ENCODE assay signal across 14 mouse cellular contexts in the genomic region with DNA sequence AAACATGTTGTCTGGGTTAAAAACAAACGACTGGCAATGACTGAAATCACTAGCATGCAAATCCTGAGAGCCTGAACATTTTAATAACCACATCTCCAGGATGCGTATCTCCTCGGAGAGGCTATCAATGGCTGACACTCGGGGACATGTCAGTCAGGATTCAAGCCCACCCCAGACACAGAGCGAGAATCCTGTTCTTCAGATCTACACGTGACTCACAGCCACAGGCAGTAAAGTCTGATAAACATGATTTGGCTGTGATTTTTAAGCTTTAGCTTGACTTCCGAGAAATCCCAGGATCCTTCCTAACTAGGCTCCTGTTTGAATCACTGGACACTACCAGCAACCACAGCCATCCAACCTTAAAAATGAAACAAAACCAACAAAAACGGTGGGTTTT. TPM values are rescaled to one million over a fixed set of nuclear protein-coding genes. Genes with fewer than 3 reads are reported as not detected.
DNase-seq lines count a peak whose midpoint lies in the region; ATAC-seq and TF ChIP-seq lines count a peak whose summit lies in the region.
"Had no signal": no experiment of that assay in that cellular context is flagged by ENCODE, and none has a peak within 500 bp of the region (broad histone marks: within the 10 kb centered on the region; RNA-seq: fewer than 3 reads in every experiment).

No protein-coding gene starts in this region.

- no peak for DNase-seq in forebrain, embryonic 10.5 days (ENCODE audit: extremely low spot score, low spot score)
- no peak for DNase-seq in forebrain, embryonic 11.5 days (ENCODE audit: low spot score)
- DNase-seq in hindbrain, embryonic 10.5 days (ENCODE audit: low spot score) = no peak
- peak; percentile 35 for DNase-seq in forebrain, postnatal 0 days
- DNase-seq in midbrain, postnatal 0 days (ENCODE audit: low spot score) = no peak
- DNase-seq in urinary bladder, postnatal 14 days (ENCODE audit: low spot score) = no peak
- DNase-seq: cerebellum, adult 9-11 months; kidney, postnatal 4 days; lung, postnatal 4 days; thymus, adult 2 months had no signal

- no peaks in the 10 kb centered on the region for H3K9me3 ChIP-seq in forebrain, embryonic 10.5 days
- no peaks in the 10 kb centered on the region for H3K9me3 ChIP-seq in forebrain, embryonic 11.5 days (ENCODE audit: control insufficient read depth, low read length)
- no peaks in the 10 kb centered on the region for H3K9me3 ChIP-seq in hindbrain, embryonic 12.5 days (replicated peaks)
- no peaks in the 10 kb centered on the region for H3K9me3 ChIP-seq in hindbrain, embryonic 10.5 days
- H3K9me3 ChIP-seq in forebrain, postnatal 0 days (ENCODE audit: low read length) = no peaks in the 10 kb centered on the region
- no peaks in the 10 kb centered on the region for H3K9me3 ChIP-seq in midbrain, postnatal 0 days (ENCODE audit: low read length)
- H3K9me3 ChIP-seq: liver, embryonic 12.5 days had no signal

- ATAC-seq in forebrain, embryonic 11.5 days (replicated peaks; ENCODE audit: low FRiP score) = no peak
- ATAC-seq in hindbrain, embryonic 12.5 days (ENCODE audit: low FRiP score) = no peak
- peak; percentile 51; the same call in 1 of the 2 replicates for ATAC-seq in forebrain, postnatal 0 days
- no peak for ATAC-seq in midbrain, postnatal 0 days (ENCODE audit: low FRiP score)
- no peak for ATAC-seq in inflammation-experienced regulatory T-cells, adult 6 months
- ATAC-seq: liver, embryonic 12.5 days had no signal

- H3K36me3 ChIP-seq in forebrain, embryonic 10.5 days (replicated peaks) = no peaks in the 10 kb centered on the region
- H3K36me3 ChIP-seq in forebrain, embryonic 11.5 days (ENCODE audit: control insufficient read depth, insufficient read depth, low read length) = no peaks in the 10 kb centered on the region
- no peaks in the 10 kb centered on the region for H3K36me3 ChIP-seq in hindbrain, embryonic 12.5 days
- H3K36me3 ChIP-seq in hindbrain, embryonic 10.5 days = no peaks in the 10 kb centered on the region
- no peaks in the 10 kb centered on the region for H3K36me3 ChIP-seq in forebrain, postnatal 0 days (ENCODE audit: insufficient read depth)
- no peaks in the 10 kb centered on the region for H3K36me3 ChIP-seq in midbrain, postnatal 0 days (ENCODE audit: insufficient read depth, low read length)
- H3K36me3 ChIP-seq: G1E; liver, embryonic 12.5 days had no signal

- H3K27me3 ChIP-seq in forebrain, embryonic 10.5 days (ENCODE audit: poor library complexity, severe bottlenecking) = no peaks in the 10 kb centered on the region
- H3K27me3 ChIP-seq in forebrain, embryonic 11.5 days (ENCODE audit: control insufficient read depth, insufficient read depth, low read length) = no peaks in the 10 kb centered on the region
- no peaks in the 10 kb centered on the region for H3K27me3 ChIP-seq in hindbrain, embryonic 12.5 days
- H3K27me3 ChIP-seq in hindbrain, embryonic 10.5 days (ENCODE audit: insufficient read depth, poor library complexity, severe bottlenecking) = no peaks in the 10 kb centered on the region
- H3K27me3 ChIP-seq in forebrain, postnatal 0 days (ENCODE audit: insufficient read depth, low read length) = no peaks in the 10 kb centered on the region
- no peaks in the 10 kb centered on the region for H3K27me3 ChIP-seq in midbrain, postnatal 0 days (ENCODE audit: insufficient read depth, low read length)
- H3K27me3 ChIP-seq: liver, embryonic 12.5 days had no signal

- H3K27ac ChIP-seq in forebrain, embryonic 10.5 days = 0 out of 2 replicates have a peak overlapping the region, but pooled peaks have one; percentile 12
- H3K27ac ChIP-seq in forebrain, embryonic 11.5 days (ENCODE audit: low read depth, low read length) = no peak overlapping the region
- no peak overlapping the region for H3K27ac ChIP-seq in hindbrain, embryonic 12.5 days
- no peak overlapping the region for H3K27ac ChIP-seq in hindbrain, embryonic 10.5 days
- peak overlapping the region; percentile 16; the same call in 1 of the 2 replicates for H3K27ac ChIP-seq in forebrain, postnatal 0 days (ENCODE audit: low read depth, low read length)
- H3K27ac ChIP-seq in midbrain, postnatal 0 days (ENCODE audit: low read depth, low read length) = no peak overlapping the region
- H3K27ac ChIP-seq: liver, embryonic 12.5 days had no signal

- H3K4me1 ChIP-seq in forebrain, embryonic 10.5 days = peaks cover 97% of the 10 kb centered on the region
- H3K4me1 ChIP-seq in forebrain, embryonic 11.5 days (replicated peaks; ENCODE audit: control insufficient read depth, insufficient read depth, low read length) = peaks cover 20% of the 10 kb centered on the region; the same call in 1 of the 2 replicates
- peaks cover 35% of the 10 kb centered on the region for H3K4me1 ChIP-seq in hindbrain, embryonic 12.5 days
- peaks cover 66% of the 10 kb centered on the region for H3K4me1 ChIP-seq in hindbrain, embryonic 10.5 days (replicated peaks)
- H3K4me1 ChIP-seq in forebrain, postnatal 0 days (ENCODE audit: insufficient read depth) = peaks cover 28% of the 10 kb centered on the region
- H3K4me1 ChIP-seq in midbrain, postnatal 0 days (ENCODE audit: insufficient read depth, low read length) = no peaks in the 10 kb centered on the region
- H3K4me1 ChIP-seq: liver, embryonic 12.5 days had no signal

- no peak overlapping the region for H3K4me2 ChIP-seq in forebrain, embryonic 11.5 days (ENCODE audit: low read depth, low read length, severe bottlenecking)
- 0 out of 2 replicates have a peak overlapping the region, but pooled peaks have one; percentile 6 for H3K4me2 ChIP-seq in hindbrain, embryonic 12.5 days (replicated peaks)
- H3K4me2 ChIP-seq in forebrain, postnatal 0 days (ENCODE audit: low read depth) = peak overlapping the region; percentile 23
- H3K4me2 ChIP-seq in midbrain, postnatal 0 days (ENCODE audit: low read depth, low read length, poor library complexity, severe bottlenecking) = peak overlapping the region; percentile 15; the same call in 1 of the 2 replicates
- H3K4me2 ChIP-seq: liver, embryonic 12.5 days had no signal

- H3K9ac ChIP-seq in forebrain, embryonic 11.5 days (ENCODE audit: low read length) = no peak overlapping the region
- H3K9ac ChIP-seq in hindbrain, embryonic 12.5 days = no peak overlapping the region
- H3K9ac ChIP-seq in forebrain, postnatal 0 days = no peak overlapping the region
- no peak overlapping the region for H3K9ac ChIP-seq in midbrain, postnatal 0 days (replicated peaks; ENCODE audit: low read length, poor library complexity, severe bottlenecking)
- H3K9ac ChIP-seq: liver, embryonic 12.5 days had no signal

- no peak overlapping the region for H3K4me3 ChIP-seq in forebrain, embryonic 10.5 days
- H3K4me3 ChIP-seq in forebrain, embryonic 11.5 days (ENCODE audit: low read depth, low read length) = no peak overlapping the region
- H3K4me3 ChIP-seq in hindbrain, embryonic 12.5 days = no peak overlapping the region
- H3K4me3 ChIP-seq in hindbrain, embryonic 10.5 days = no peak overlapping the region
- H3K4me3 ChIP-seq in forebrain, postnatal 0 days (ENCODE audit: low read depth, low read length) = no peak overlapping the region
- H3K4me3 ChIP-seq in midbrain, postnatal 0 days (ENCODE audit: low read depth, low read length) = no peak overlapping the region
- H3K4me3 ChIP-seq: liver, embryonic 12.5 days had no signal

- TF ChIP-seq CTCF in forebrain, postnatal 0 days (IDR thresholded peaks at IDR 0.05; ENCODE audit: low read depth) = no peak
- TF ChIP-seq CTCF in midbrain, postnatal 0 days (IDR thresholded peaks at IDR 0.05) = no peak

- WGBS in forebrain, embryonic 10.5 days = 16% methylated on average over 8 of the region's 8 CpGs
- WGBS in forebrain, embryonic 11.5 days = 16% methylated on average over 8 of the region's 8 CpGs
- WGBS in hindbrain, embryonic 12.5 days = 32% methylated on average over 8 of the region's 8 CpGs
- WGBS in hindbrain, embryonic 10.5 days = 31% methylated on average over 8 of the region's 8 CpGs
- WGBS in forebrain, postnatal 0 days = 18% methylated on average over 8 of the region's 8 CpGs
- WGBS in midbrain, postnatal 0 days = 19% methylated on average over 8 of the region's 8 CpGs

RNA-seq across cellular contexts. Expression of gene Adgrl2, which starts 44.8 kb away (rescaled TPM):
- 78.1 and 81.6 TPM in 2 replicates for polyA plus RNA-seq in forebrain, embryonic 10.5 days (2016; fragmentation: Nextera tagmentation; extraction: Ambion mirVana)
- polyA plus RNA-seq in forebrain, embryonic 11.5 days (2014; fragmentation: Nextera tagmentation; extraction: Ambion mirVana) = 112 and 116 TPM in 2 replicates
- 98.1 and 121 TPM in 2 replicates for polyA plus RNA-seq in hindbrain, embryonic 12.5 days (2016; fragmentation: Nextera tagmentation; extraction: Ambion mirVana)
- 64.4 and 64.6 TPM in 2 replicates for polyA plus RNA-seq in hindbrain, embryonic 10.5 days (2016; fragmentation: Nextera tagmentation; extraction: Ambion mirVana)
- total RNA-seq in forebrain, postnatal 0 days (2014; rRNA removed) = 100 and 116 TPM in 2 replicates
- 66.3 and 73.6 TPM in 2 replicates for polyA plus RNA-seq in forebrain, postnatal 0 days (2015; fragmentation: Nextera tagmentation; extraction: Ambion mirVana)
- 102 and 116 TPM in 2 replicates for total RNA-seq in midbrain, postnatal 0 days (2014; rRNA removed)
- polyA plus RNA-seq in midbrain, postnatal 0 days (2015; fragmentation: Nextera tagmentation; extraction: Ambion mirVana) = 83.6 and 92.9 TPM in 2 replicates
- under 1 TPM in 1 of 3 experiments, not detected in 2; 0.17 TPM for polyA plus RNA-seq in inflammation-experienced regulatory T-cells, adult 6 months (2017; shearing (Covaris generic))
- polyA plus RNA-seq: G1E had no signal

Comparison
In these comparisons a context has a peak if more than half of its experiments do, and no peak if none do; other contexts are left out.
1. H3K27ac ChIP-seq: peak in forebrain, embryonic 10.5 days (single experiment) and forebrain, postnatal 0 days (single experiment); none in forebrain, embryonic 11.5 days (single experiment), hindbrain, embryonic 12.5 days (single experiment), hindbrain, embryonic 10.5 days (single experiment) and midbrain, postnatal 0 days (single experiment).
2. RNA of gene Adgrl2, which starts 44.8 kb away (polyA plus RNA-seq): 112 to 116 TPM in forebrain, embryonic 11.5 days, 98.1 to 121 TPM in hindbrain, embryonic 12.5 days, 83.6 to 92.9 TPM in midbrain, postnatal 0 days, 78.1 to 81.6 TPM in forebrain, embryonic 10.5 days, 66.3 to 73.6 TPM in forebrain, postnatal 0 days and 64.4 to 64.6 TPM in hindbrain, embryonic 10.5 days; 0.17 TPM in inflammation-experienced regulatory T-cells, adult 6 months; every median in the first group is over 10 times any median in the second.